Mouse (Mus musculus) kidney, adult 18-20 months (tissue): ENCODE measurements around the gene Uggt2.

ENCODE experiments used
- DNase-seq: peaks from one replicate; pipeline ENCODE4 v3.0.0; 2021

The Uggt2 gene

DNA sequence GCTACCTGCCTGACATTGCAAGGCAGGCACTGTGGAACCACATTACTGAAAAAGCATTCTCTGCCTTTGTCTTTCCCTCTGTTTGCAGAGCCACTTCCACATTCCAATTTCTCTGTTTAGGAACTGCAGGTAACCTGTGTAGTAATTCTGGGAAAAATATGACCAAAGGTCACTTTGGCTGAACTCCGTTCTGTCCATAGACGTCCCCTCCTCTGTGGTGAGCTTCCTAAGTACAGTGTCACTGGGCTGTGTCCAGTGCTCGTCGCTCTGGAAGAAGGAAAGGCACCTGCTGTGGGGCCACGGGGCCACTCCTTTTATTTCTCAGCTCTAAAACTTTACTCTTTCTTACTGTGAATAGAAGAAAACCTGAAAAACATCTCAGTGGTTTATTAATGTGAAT is 118.9 kb downstream of the Uggt2 start:
- no peak for DNase-seq

DNA sequence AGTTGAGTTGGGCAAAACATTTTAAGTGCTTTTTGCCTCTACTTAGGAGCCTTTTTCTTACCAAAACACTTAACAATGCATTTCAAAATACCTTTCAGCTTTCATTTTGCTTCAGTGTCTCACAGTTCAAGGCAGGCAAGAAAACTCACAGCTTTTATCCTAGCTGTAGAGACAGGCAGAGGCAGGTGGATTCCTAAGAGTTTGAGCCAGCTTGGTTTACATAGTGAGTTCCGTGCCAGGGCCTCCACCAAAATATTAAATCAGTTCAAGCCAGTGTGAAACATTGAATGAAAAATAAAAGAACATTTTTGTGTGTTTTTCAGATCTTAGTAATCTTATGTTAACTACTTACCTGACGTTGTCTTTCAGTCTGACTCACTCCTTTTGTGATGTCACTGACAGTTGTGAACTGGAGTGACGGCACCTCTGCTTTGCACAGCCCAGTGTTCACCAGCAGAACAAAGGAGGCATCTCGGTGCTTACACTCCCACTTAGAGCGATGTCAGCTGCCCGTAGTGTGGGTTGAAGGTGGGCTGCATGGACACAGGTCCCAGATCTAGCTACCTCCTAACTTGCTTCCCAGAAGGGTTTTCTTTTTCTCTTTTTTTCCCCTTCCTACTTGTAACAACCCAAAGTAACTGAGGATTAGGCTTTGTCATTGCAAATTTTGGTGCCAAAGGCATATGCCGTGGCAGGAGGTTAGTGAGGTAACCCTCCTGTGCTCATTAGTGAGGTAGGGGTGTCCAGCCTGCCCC is 119.5 kb downstream of the Uggt2 start:
- no peak for DNase-seq

DNA sequence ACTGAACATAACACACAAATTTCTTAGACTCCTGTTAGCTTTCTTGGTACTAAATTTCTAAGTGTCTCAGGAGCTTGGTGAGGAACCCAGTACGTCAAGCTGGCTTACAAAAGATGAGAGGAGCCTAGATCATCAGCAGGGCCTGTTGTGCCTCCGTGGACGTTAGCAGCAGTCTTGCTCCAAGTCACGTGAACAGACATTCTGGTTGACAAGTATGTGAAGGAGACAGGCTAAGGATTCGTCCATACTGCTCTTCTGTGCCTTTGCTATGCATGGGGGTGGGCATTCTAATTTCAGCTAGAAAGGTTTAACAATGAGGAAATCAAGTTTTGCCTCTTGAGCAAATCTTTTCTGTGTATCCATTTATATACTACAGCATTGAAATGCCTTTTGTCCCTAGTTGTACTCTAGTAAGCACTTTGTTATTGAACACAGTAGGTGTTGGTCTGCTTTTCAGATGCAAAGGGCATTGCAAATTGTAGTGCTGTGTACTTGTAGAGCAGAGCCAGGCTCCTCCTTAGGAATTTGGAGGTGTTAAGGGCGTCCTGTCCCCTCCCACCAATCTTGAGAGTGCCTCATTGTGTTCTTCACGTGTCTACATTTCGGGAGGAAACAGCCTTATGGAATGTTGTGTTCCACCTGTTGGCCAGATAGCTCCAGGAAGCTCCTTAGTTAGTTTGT is 122.0 kb downstream of the Uggt2 start:
- DNase-seq = no peak

- no peak for DNase-seq
Observed at GRCm38 (mm10) chr14:118972268-118972667, 127.0 kb downstream of the Uggt2 start.

DNA sequence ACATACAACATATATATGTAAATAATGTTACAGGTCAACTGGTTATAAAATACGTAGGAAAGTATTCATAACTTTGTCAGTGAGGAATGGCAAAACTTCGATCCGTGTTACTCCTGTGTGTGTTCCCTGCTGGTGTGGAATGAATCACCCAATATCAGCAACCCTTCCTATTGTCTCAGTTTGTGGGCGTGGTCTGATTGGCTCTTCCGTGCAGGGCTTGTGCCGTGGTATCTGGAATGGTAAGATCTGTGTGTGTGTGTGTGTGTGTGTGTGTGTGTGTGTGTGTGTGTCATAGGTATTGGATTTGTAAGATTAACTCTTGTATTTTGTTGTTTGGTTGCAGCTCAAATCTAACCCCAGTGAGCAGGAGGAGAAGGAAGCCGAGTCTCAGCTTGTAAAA is 131.6 kb downstream of the Uggt2 start:
- DNase-seq = no peak

GRCm38 (mm10) chr14:118965356-118966000 is 133.8 kb downstream of the Uggt2 start:
- DNase-seq = no peak

- DNase-seq = no peak
Observed at GRCm38 (mm10) chr14:118958010-118958409, 141.2 kb downstream of the Uggt2 start.

- DNase-seq = no peak
Observed at GRCm38 (mm10) chr14:118951912-118952583, 147.2 kb downstream of the Uggt2 start.

- no peak for DNase-seq
Observed at GRCm38 (mm10) chr14:118948841-118949240, 150.4 kb downstream of the Uggt2 start.

- no peak for DNase-seq
Observed at GRCm38 (mm10) chr14:118944702-118945101, 154.5 kb downstream of the Uggt2 start.

- no peak for DNase-seq
Observed at GRCm38 (mm10) chr14:118942076-118942475, 157.2 kb downstream of the Uggt2 start.

DNA sequence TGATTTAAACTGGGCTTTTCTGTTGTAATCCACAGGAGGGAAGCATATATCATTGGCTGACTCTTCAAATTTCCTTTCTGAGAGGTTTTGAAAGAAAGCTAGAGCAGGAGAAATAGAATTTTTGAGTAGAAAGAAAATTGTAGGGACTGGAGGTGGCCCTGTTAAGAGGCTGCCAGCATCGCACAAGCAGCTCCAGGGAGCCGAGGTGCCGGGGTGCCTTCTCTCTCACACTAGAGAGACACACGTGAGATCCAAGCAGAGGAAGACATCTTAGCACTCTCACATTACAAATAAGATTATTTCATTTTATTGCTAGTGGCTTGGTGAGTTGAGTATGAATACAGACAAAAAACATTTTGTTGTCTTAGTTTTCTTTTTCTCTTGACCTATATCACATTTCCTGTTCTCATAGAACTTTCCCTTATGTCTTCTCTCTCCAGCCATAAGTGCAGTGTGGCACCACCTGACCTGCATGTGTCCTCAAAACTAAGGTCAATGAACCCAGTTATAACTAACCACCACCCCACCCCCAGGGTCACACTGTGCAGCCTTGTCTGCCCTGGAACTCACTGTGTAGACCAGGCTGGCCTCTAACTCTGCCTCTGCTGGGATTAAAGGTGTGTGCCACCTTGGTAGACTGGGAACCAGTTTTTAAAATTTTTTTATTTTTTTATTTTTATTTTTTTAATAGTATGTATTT is 158.3 kb downstream of the Uggt2 start:
- DNase-seq = no peak

DNA sequence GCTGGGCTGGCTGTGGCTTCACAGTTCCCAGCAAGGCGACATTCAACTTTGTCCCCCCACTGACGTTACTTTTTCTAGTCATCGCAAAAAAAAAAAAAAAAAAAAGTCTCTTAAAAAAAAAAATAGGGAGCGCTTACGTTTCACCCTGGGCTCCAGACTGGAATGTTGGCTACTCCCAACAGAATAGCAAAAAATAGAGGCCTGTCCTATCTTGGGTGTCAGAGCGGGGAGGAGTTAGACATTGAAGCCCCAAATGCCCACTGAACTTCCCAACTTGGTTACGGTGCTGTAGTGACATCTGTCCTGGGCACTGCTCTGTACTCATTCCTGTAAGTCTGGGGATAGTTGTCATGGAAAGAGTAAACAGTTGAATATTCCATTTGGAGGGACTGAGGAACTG is 160.7 kb downstream of the Uggt2 start:
- no peak for DNase-seq

- DNase-seq = peak; percentile 99
Observed at GRCm38 (mm10) chr14:118937533-118938492, 161.4 kb downstream of the Uggt2 start, which contains the start of gene Dnajc3. Dnajc3 (plus strand) TSS chr14:118937976.

DNA sequence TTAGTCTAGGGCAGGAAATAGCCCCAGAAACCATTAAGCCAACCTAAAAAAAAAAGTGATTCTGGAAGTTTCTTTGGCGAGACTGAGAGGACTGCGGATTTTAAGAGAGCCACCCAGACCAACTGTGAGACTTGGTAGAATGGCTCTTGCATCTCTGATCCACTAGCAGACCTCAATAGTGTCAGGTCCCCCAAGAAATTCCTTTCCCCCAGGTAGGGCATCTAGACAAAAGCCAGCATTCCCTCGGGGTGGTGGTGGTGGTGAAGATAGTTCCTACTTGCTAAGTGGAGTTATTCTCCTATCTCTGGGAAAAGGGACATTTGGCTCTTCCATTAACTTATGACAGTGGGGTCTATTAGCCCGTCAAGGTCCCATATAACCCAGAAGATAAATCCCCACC is 162.3 kb downstream of the Uggt2 start:
- DNase-seq = no peak

DNA sequence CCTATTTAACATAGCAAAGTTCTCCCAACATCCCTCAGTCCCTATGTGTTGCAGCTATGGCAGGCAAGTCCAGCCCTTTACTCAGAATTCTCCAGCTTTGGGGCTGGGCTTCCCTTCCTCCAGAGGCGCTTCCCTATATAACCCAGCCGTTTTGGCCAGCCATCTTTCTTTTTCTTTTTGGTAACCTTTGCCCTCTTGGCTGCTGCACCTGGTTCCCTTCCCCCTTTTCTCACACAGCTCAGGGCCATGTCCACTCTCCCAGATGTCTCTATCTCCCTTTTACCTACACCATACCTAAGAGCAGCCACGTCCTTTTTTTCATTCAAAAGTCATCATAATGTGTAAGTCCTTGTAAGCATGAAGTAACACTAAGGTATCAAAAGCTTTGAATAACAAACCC is 163.0 kb downstream of the Uggt2 start:
- no peak for DNase-seq
